Mouse (Mus musculus): ENCODE results near the gene Foxp1. TPM values are rescaled to one million over a fixed set of nuclear protein-coding genes. Genes with fewer than 3 reads are reported as not detected.
A peak's percentile ranks its signal among the peaks of the same experiment; 100 is the strongest.

Foxp1 gene
- 10.7 and 26.5 TPM in 2 replicates for total RNA-seq (2015; ENCODE audit: low replicate concordance)
- 12.3 and 19.5 TPM in 2 replicates for total RNA-seq (2017; ENCODE audit: low replicate concordance)

GRCm38 (mm10) chr6:99522359-99523108 lies at the start of gene Foxp1:
Gene Foxp1, minus strand, starts transcription at chr6:99522721.
- peak; percentile 53 for ATAC-seq (replicated peaks; ENCODE audit: low FRiP score, poor library complexity, severe bottlenecking)

- ATAC-seq (replicated peaks; ENCODE audit: low FRiP score, poor library complexity, severe bottlenecking): no peak
Measured at GRCm38 (mm10) chr6:99572071-99572470, 49.5 kb upstream of the Foxp1 start.

GRCm38 (mm10) chr6:99566921-99567320 lies 44.4 kb upstream of the Foxp1 start:
- no peak for ATAC-seq (replicated peaks; ENCODE audit: low FRiP score, poor library complexity, severe bottlenecking)

- no peak for ATAC-seq (replicated peaks; ENCODE audit: low FRiP score, poor library complexity, severe bottlenecking)
Measured at GRCm38 (mm10) chr6:99564766-99565165, 42.2 kb upstream of the Foxp1 start.

GRCm38 (mm10) chr6:99556950-99557349 lies 34.4 kb upstream of the Foxp1 start:
- no peak for ATAC-seq (replicated peaks; ENCODE audit: low FRiP score, poor library complexity, severe bottlenecking)

GRCm38 (mm10) chr6:99552816-99553215 lies 30.3 kb upstream of the Foxp1 start:
- ATAC-seq (replicated peaks; ENCODE audit: low FRiP score, poor library complexity, severe bottlenecking): no peak

GRCm38 (mm10) chr6:99546416-99546815 lies 23.9 kb upstream of the Foxp1 start:
- ATAC-seq (replicated peaks; ENCODE audit: low FRiP score, poor library complexity, severe bottlenecking): no peak

- ATAC-seq (replicated peaks; ENCODE audit: low FRiP score, poor library complexity, severe bottlenecking): no peak
Measured at GRCm38 (mm10) chr6:99545437-99545836, 22.9 kb upstream of the Foxp1 start.

GRCm38 (mm10) chr6:99541105-99541504 lies 18.6 kb upstream of the Foxp1 start:
- no peak for ATAC-seq (replicated peaks; ENCODE audit: low FRiP score, poor library complexity, severe bottlenecking)

- ATAC-seq (replicated peaks; ENCODE audit: low FRiP score, poor library complexity, severe bottlenecking): no peak
Measured at GRCm38 (mm10) chr6:99540653-99541052, 18.1 kb upstream of the Foxp1 start.

GRCm38 (mm10) chr6:99540146-99540545 lies 17.6 kb upstream of the Foxp1 start:
- ATAC-seq (replicated peaks; ENCODE audit: low FRiP score, poor library complexity, severe bottlenecking): no peak

- no peak for ATAC-seq (replicated peaks; ENCODE audit: low FRiP score, poor library complexity, severe bottlenecking)
Measured at GRCm38 (mm10) chr6:99538194-99538941, 15.8 kb upstream of the Foxp1 start.

- no peak for ATAC-seq (replicated peaks; ENCODE audit: low FRiP score, poor library complexity, severe bottlenecking)
Measured at GRCm38 (mm10) chr6:99534211-99534745, 11.8 kb upstream of the Foxp1 start.

- ATAC-seq (replicated peaks; ENCODE audit: low FRiP score, poor library complexity, severe bottlenecking): no peak
Measured at GRCm38 (mm10) chr6:99532458-99532857, 9.9 kb upstream of the Foxp1 start.

GRCm38 (mm10) chr6:99528972-99529371 lies 6.5 kb upstream of the Foxp1 start:
- ATAC-seq (replicated peaks; ENCODE audit: low FRiP score, poor library complexity, severe bottlenecking): no peak

GRCm38 (mm10) chr6:99527457-99528105 lies 5.1 kb upstream of the Foxp1 start:
- ATAC-seq (replicated peaks; ENCODE audit: low FRiP score, poor library complexity, severe bottlenecking): no peak

- no peak for ATAC-seq (replicated peaks; ENCODE audit: low FRiP score, poor library complexity, severe bottlenecking)
Measured at GRCm38 (mm10) chr6:99525351-99525750, 2.8 kb upstream of the Foxp1 start.

- no peak for ATAC-seq (replicated peaks; ENCODE audit: low FRiP score, poor library complexity, severe bottlenecking)
Measured at GRCm38 (mm10) chr6:99523679-99524370, 1.3 kb upstream of the Foxp1 start.

GRCm38 (mm10) chr6:99523109-99523632 lies 650 bp upstream of the Foxp1 start:
- peak; percentile 81 for ATAC-seq (replicated peaks; ENCODE audit: low FRiP score, poor library complexity, severe bottlenecking)

Data from erythroblast, adult 5-6 weeks (primary cell).